Mouse (Mus musculus) urinary bladder, postnatal 14 days (tissue): Measurements from ENCODE around the gene Cacna1g.
A peak's percentile ranks its signal among the peaks of the same experiment; 100 is the strongest.

Source experiments
- DNase-seq: peaks from one replicate; pipeline ENCODE4 v3.0.0; 2021; ENCODE audit warnings: low spot score

Cacna1g gene

DNA sequence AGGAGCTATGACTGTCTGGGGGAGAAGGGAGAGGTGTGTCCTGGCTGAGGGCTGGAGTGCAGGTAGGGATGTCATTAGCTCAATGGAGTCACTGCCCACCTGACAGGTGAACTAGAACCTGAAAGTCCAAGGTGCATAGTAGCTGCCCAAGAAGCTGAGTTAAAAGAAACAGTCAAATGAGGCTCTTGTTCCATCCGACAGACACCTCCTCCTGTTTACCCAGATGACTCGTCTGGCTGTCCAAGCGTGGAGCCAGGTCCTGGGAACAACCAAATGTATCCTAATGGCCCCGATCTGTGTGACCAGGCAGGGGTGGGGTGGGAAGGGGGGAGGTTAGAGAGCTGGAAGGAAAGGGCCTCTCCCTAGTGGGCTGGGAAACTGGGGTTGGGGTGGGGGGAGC is 28.7 kb downstream of the Cacna1g start:
- no peak for DNase-seq

DNA sequence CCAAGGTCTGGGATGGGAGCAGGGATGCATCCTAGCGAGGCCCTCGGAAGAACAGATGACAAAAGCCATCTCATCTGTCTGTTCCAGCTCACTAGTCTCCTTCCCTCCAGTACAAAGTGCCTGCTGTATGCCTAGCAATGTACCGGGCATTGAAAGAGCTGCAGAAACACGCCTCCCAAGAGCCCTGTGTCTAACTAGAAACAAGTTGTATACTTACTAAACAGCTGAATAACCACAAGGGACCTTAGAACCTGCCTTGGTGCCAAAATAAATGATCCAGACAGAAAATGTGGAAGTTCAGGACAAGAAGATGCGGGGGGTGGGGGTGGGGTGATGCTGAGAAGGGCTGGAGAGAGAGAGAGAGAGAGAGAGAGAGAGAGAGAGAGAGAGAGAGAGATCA is 29.2 kb downstream of the Cacna1g start:
- no peak for DNase-seq

DNA sequence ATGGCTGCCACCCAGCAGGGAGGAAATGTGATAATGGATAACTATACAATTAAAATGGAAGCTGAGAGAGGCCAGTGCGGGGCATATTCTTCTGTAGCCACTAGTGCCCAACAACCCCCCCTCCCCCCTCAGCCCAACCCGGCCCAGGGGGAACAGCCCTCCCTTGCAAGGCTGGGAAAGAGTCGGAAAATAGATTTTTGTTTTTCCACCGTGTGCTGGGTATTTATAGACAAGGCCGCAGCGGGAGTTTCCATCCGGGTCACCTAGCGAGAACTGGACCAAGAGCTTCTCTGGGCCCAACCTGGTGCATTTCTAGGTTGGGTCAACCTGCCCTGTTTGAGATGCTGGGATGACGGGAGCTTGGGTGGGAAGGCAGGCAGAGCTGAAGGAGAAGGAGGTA is 32.2 kb downstream of the Cacna1g start:
- no peak for DNase-seq

GRCm38 (mm10) chr11:94441122-94441521 is 32.9 kb downstream of the Cacna1g start:
- no peak for DNase-seq

GRCm38 (mm10) chr11:94440421-94440820 is 33.6 kb downstream of the Cacna1g start:
- no peak for DNase-seq

- no peak for DNase-seq
These were observed 44.9 kb downstream of the Cacna1g start for GRCm38 (mm10) chr11:94429011-94429651.

- DNase-seq: peak; percentile 73
These were observed 45.7 kb downstream of the Cacna1g start for GRCm38 (mm10) chr11:94428091-94428835.

DNA sequence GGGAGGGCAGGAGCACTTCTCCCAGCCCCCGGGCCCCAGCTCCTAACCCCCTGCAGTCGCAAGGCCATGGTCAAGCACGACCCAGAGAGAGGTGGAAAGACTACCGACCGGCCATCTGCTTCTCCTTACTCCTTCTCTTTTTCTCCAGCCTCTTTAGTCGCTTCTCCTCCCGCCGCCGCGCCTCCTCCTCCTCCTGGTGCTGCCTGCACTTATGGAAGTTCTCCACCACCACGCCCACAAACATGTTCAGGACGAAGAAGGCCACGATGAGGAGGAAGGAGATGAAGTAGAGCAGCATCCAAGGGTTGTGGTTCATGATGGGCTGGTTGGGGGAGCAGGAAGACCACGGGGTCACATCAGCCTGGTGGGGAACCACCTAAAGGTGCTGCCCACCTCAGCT is 48.3 kb downstream of the Cacna1g start:
- DNase-seq: no peak

GRCm38 (mm10) chr11:94425215-94425614 is 48.8 kb downstream of the Cacna1g start:
- DNase-seq: no peak

- no peak for DNase-seq
These were observed 49.6 kb downstream of the Cacna1g start for GRCm38 (mm10) chr11:94424380-94424779.

- no peak for DNase-seq
These were observed 50.1 kb downstream of the Cacna1g start for GRCm38 (mm10) chr11:94423855-94424254.

DNA sequence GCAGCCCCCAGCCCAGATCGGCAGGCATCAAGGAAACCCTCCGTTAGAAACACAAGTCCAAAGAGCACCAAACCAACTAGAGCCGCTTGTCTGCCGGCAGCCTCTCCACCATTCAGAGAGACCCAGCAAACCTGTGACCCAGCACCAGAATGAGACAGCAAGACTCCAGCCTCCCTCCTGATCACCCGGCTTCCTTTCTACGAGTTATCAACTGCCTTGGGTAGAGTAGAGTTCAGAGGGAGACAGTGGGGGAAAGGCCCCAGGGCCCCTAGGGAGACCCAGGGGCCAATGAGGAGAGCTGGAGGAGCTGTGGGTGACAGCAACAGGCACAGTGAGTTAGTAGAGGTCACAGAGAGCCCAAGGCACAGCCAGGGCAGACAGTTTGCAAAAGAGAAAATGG is 53.0 kb downstream of the Cacna1g start:
- no peak for DNase-seq

- DNase-seq: peak; percentile 60
These were observed 53.7 kb downstream of the Cacna1g start for GRCm38 (mm10) chr11:94420325-94420724.

GRCm38 (mm10) chr11:94419004-94419727 is 54.8 kb downstream of the Cacna1g start:
- no peak for DNase-seq

DNA sequence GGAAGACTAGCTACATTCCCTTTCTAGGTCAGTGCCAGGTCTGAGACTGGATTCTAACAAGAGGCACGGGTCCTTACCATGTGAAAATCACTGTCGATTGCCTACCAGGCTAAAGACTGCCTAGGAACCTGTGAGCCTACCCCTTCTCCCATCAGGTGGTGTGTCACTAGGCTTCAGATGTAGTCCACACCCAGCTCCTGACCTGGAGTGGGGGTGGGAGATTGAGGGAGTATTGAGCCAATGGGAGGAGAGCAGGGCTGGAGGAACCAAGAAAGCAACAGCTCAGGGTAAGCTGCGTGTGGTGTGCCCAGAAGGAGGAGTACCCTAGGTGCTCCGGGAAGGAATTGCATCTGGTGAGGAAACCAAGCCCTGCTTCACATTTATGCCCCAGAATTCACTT is 60.0 kb downstream of the Cacna1g start:
- no peak for DNase-seq

GRCm38 (mm10) chr11:94413516-94413915 is 60.5 kb downstream of the Cacna1g start:
- DNase-seq: no peak

- DNase-seq: no peak
These were observed 61.0 kb downstream of the Cacna1g start for GRCm38 (mm10) chr11:94412998-94413469.

DNA sequence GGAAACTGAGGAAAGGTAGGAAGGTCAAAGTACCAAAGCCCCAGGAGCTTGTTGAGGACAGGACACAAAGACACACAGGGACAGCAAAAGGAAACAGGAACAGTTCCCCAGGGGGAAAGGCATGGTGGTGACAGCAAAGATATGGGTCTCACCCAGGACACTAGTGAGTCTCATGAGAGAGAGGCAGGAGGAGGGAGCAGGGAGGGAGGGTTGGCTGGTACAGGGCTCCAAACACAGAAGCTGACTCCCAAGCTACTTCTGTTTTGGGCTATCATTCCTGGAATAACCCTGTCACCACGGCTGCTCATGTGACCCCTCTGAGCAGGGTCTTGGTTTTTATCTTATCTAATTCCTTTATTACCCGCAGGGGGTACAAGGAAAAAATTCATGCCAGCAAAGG is 61.4 kb downstream of the Cacna1g start:
- no peak for DNase-seq

- DNase-seq: no peak
These were observed 66.1 kb downstream of the Cacna1g start for GRCm38 (mm10) chr11:94407803-94408321.

- DNase-seq: no peak
These were observed 68.7 kb downstream of the Cacna1g start for GRCm38 (mm10) chr11:94405348-94405747.

DNA sequence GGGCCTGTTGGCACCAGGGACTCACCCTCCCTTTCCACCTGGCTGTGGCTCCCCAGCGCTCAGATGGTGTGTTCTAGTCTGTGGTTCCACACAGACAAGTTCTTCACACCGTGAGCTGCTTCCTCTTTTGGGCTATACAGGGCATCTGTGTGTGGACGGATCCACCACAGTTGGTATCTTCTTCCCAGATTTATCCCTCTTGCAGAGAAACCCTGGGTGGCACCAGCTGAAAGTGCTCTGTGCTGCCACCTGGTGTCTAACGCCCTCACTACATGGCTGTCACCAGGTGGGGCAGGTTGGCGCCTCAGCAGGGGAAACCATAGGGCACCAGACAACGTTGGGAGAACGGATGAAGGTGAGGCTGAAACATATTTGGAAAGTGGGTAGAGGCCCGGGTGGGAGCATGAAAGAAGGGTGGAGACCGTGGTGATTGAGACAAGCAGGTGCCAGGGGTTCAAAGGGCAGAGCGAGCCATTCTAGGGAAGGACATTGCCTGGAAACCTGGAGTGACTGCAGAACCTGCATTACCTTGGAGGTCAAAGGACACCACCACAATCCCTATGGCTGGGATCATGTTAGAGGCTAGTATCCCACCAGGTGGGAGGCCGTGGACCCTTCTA is 69.2 kb downstream of the Cacna1g start:
- peak; percentile 90 for DNase-seq

GRCm38 (mm10) chr11:94404178-94404577 is 69.8 kb downstream of the Cacna1g start:
- DNase-seq: peak; percentile 68
